Mouse (Mus musculus) neutrophil, adult 5-6 weeks (primary cell): ENCODE results near the gene Grk1. TPM values are rescaled to one million over a fixed set of nuclear protein-coding genes. Genes with fewer than 3 reads are reported as not detected.

ENCODE experiments used
- ATAC-seq: fragments of 151-379, 151-347 bp; 2 replicates; pipeline ENCODE4 v1.8.0; 2017; ENCODE audit warnings: mild to moderate bottlenecking, moderate TSS enrichment; ENCODE audit not compliant: insufficient number of reproducible peaks, poor library complexity, low FRiP score, severe bottlenecking; ENCODE audit errors: extremely low read depth
- total RNA-seq: library from RNA; stranded (forward); fragments of 200-1000 nt; gene quantifications from 2 replicates; pipeline ENCODE4 v1.2.3, GENCODE M21; 2017

Grk1 gene
- total RNA-seq, 1 experiment from 2014 or later = not detected

DNA sequence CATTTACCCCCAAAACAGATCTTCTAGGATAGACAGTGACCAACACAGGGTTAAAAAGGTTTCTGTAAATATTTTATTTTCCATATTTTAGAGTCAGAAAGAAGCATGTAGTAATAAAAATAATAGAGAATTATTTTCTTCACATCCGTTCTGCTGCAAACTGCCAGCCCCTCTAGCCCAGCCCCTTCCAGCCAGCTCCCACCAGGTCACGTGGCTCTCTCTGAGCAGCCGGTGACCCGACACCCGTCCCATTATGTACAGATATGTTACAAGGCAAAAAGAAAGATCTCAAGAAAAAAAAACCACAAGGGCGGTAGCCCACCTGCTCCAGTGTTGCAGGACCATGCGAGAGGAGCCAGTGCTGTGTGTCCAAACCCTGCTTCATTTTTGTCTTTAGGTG, 60.4 kb downstream of the Grk1 start:
- no peak for ATAC-seq

DNA sequence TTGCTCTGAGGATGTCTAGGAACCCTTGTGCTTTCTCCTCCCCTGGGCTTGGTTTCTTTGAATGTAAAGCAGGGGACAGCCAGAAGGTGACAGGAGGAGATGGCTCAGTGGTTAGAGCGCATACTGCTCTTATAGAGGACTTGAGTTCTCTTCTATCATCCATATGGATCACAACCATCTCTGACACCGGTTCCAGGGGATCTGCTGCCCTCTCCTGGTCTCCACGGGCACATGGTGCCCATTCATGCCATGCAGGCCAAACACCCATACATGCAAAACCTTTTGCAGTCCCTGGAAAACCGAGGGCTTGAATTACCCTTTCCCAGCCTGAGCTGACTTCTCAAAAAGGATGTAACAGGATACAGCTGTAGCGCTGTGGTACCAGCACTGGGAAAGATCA, 62.1 kb downstream of the Grk1 start:
- ATAC-seq = no peak

DNA sequence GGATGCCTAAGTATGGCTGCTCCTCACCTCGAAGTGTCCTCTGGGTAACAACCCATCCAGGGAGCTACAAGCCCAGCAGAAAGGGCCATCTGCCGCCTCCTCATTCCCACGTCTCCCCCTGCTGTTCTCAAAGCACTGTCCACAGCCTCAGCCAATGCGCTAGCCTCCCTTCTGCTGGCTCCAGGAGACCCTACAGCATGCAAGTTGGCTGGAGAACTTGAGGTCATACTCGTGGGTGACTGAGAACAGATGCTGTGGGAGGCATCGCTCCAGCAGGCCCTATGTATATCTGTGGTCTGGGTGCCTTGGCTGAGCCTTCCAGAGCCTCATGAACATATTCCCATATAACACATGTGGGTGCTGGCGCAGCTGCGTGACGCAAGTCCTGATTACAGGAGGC, 63.9 kb downstream of the Grk1 start:
- ATAC-seq = no peak

DNA sequence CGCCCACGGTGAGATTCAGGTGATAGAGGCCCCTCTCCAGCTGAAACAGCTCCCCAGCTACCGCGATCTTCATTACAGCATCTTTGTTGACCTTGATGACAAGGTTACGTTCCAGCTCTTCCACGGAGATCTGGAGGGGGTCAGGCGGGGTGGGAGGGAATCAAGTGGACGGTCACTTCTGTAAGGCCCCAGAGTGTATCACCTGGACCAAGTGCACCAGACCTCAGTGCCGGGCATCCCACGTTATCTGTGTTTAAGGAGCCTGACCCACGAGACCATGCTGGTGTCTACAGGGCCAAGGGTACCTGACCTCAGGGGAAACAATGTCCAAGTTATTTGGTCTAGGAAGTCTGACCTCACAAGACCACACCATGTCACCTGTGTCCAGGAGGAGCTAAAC, 66.6 kb downstream of the Grk1 start:
- no peak for ATAC-seq

Other genes starting within 250 kb of the Grk1 start
- gene Lamp1, start 245.9 kb upstream of the Grk1 start, total RNA-seq = 161 and 169 TPM in 2 replicates
- 0.37 and 0.47 TPM in 2 replicates for gene Grtp1, start 204.5 kb upstream of the Grk1 start, total RNA-seq
- not detected in 2 replicates for gene Adprhl1, start 150.9 kb upstream of the Grk1 start, total RNA-seq
- gene Dcun1d2, start 117.0 kb upstream of the Grk1 start, total RNA-seq = 14.9 and 15.6 TPM in 2 replicates
- gene Tmco3, start 116.9 kb upstream of the Grk1 start, total RNA-seq = 36.2 and 37.1 TPM in 2 replicates
- gene Tfdp1, start 66.3 kb upstream of the Grk1 start, total RNA-seq = 24.4 and 26.1 TPM in 2 replicates
- not detected in 2 replicates for gene Atp4b, start 8.3 kb upstream of the Grk1 start, total RNA-seq
- not detected in 2 replicates for gene Tmem255b, start 30.1 kb downstream of the Grk1 start, total RNA-seq
- gene Gas6, start 89.4 kb downstream of the Grk1 start, total RNA-seq = not detected in 2 replicates
- gene 1700029H14Rik, start 157.4 kb downstream of the Grk1 start, total RNA-seq = 2.3 and 2.9 TPM in 2 replicates